Mouse (Mus musculus): ENCODE results near the gene Trim26.

DNA sequence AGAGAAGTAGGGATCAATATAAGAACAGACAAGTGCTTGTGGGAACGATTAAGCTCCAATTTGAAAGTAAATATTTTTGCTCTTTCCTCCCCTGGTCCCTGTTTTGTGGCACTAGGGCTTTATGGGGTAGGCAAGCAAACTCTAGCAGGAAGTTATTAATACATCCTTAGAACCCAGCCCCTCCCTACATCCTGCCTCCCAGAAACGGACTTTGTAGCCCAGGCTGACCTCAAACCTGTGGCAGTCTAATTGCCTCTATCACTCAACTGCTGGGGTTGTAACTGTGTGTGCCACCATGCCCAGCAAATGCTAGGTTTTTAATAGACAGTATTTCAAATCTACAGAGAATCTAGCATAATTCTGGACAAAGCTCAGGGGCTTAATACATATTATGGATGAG is 24.7 kb downstream of the Trim26 start:
- TF ChIP-seq EP300 (IDR thresholded peaks at IDR 0.05): no peak
- TF ChIP-seq CTCF (IDR thresholded peaks at IDR 0.05): no peak

Data from lung, postnatal 0 days (tissue).